Mouse (Mus musculus) forebrain, embryonic 16.5 days (tissue): ENCODE results near the gene Rerg. TPM values are rescaled to one million over a fixed set of nuclear protein-coding genes. Genes with fewer than 3 reads are reported as not detected.

ENCODE experiments used
- ATAC-seq: fragments of 200-750 bp; cut with Nextera tagmentation; 2 replicates; pipeline ENCODE4 v1.8.0; 2017; ENCODE audit warnings: mild to moderate bottlenecking, moderate library complexity
- H3K27ac ChIP-seq: fragments of 300-500 bp; sonication (generic); 2 replicates; pipeline ENCODE4 v1.5.1; 2014; ENCODE audit warnings: low read length, control low read depth
- H3K27me3 ChIP-seq: fragments of 300-500 bp; sonication (generic); replicated peaks from 2 replicates; pipeline ENCODE4 v1.6.1; 2014; ENCODE audit warnings: low read length; ENCODE audit not compliant: control insufficient read depth, insufficient read depth
- H3K36me3 ChIP-seq: fragments of 300-500 bp; sonication (generic); 2 replicates; pipeline ENCODE4 v1.6.1; 2014; ENCODE audit not compliant: control insufficient read depth, insufficient read depth
- H3K4me1 ChIP-seq: fragments of 300-500 bp; sonication (generic); replicated peaks from 2 replicates; pipeline ENCODE4 v1.6.1; 2014; ENCODE audit warnings: low read length; ENCODE audit not compliant: control insufficient read depth, insufficient read depth
- H3K4me2 ChIP-seq: fragments of 300-500 bp; sonication (generic); 2 replicates; pipeline ENCODE4 v1.6.1; 2014; ENCODE audit warnings: mild to moderate bottlenecking, low read length, control low read depth
- H3K4me3 ChIP-seq: fragments of 300-500 bp; sonication (generic); replicated peaks from 2 replicates; pipeline ENCODE4 v1.5.1; 2014; ENCODE audit warnings: mild to moderate bottlenecking, low read length, control low read depth
- H3K9ac ChIP-seq: fragments of 300-500 bp; sonication (generic); replicated peaks from 2 replicates; pipeline ENCODE4 v1.6.1; 2014; ENCODE audit warnings: low read depth, low read length, control low read depth
- H3K9me3 ChIP-seq: fragments of 300-500 bp; sonication (generic); 2 replicates; pipeline ENCODE4 v1.6.1; 2016; ENCODE audit warnings: low read length; ENCODE audit not compliant: control insufficient read depth
- WGBS: fragments of 180-500 bp; shearing (Covaris S2); extraction: QIAGEN DNeasy Blood & Tissue Kit; methylation state at CpG from one replicate; pipeline ENCODE4 v1.1.7; 2014; 5-methylcytosine and 5-hydroxymethylcytosine counted together
- polyA plus RNA-seq: library from polyadenylated mRNA; unstranded; fragments of >200 nt; fragmentation: Nextera tagmentation; extraction: Ambion mirVana; gene quantifications from 2 replicates; pipeline ENCODE4 v1.2.1, GENCODE M21; 2015

Rerg gene
- polyA plus RNA-seq, 1 experiment from 2014 or later, result 7.2 TPM

DNA sequence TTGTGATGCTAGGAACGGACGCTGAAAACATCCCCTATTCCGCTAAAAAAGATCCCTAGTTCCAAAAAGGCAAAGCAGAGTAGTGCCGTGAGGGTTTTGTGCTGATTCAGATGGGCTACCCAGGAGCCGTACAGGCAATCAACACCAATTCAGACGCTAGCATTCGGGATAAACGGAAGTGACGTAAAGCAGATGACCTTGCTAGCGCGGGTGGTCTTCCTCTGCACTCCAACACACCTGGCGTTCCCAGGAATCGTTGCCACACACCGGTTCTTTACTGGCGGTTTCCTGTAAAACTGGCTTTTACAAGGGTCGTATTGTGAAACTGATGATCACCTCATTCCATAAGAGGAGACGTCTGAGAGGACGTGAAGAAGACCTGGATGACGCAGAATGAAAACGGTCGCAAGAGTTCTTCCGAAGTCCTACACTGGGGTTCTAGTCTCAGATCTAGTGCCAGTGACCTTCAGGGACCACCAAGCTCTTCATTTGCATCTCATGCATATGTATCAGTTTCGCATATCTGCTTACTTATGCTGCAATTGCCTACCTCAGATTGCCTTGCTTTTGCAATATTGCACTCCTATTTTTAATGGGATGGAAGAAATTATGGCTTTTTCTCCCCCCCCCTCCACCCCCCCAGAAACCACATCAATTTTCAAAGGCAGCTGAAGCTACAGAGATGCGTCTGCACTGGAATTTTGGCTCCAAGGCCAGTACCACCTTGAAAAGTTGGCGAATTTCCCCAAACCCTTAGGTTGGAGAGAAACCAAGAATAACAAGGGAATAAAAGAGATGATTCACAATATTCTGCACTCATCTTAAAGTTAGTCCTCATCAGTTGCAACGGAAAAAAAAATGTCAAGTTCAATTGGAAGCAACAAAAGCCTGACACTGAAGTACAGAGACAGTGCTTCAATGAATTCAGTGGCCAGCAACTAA is 14.8 kb downstream of the Rerg start:
- Histone ChIP-seq H3K9me3 (no peaks in the 10 kb centered on the region), H3K27me3 (no peaks in the 10 kb centered on the region), H3K27ac (no peak overlapping the region), H3K36me3 (no peaks in the 10 kb centered on the region), H3K4me1 (0 out of 2 replicates have a peak, but pooled peaks cover 6% of the 10 kb centered on the region), H3K4me3 (no peak overlapping the region), H3K9ac (no peak overlapping the region), H3K4me2 (no peak overlapping the region)
- WGBS, result 62% methylated on average over 26 of the region's 26 CpGs
- no peak for ATAC-seq

DNA sequence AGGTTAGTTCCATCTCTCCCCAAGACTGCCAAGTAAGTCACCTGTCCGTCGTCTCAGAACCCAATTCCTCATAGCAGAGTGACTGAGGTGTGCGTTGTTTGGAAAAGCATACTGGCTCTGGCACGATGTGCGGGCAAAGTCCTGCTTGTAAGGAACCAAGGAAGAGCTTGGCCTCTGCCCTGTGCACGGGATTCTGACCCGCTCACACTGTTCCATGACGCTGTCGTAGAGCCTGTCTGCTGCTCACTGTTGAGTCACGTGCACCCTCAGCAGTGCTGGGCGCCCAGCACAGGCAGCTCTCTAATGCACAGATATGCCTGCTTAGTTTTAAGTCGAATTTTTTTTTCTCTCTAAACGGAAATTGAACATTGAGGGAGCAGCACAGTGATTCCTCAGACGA is 17.3 kb downstream of the Rerg start:
- no peak overlapping the region for H3K27ac ChIP-seq
- no peaks in the 10 kb centered on the region for H3K4me1 ChIP-seq
- H3K9me3 ChIP-seq, result no peaks in the 10 kb centered on the region
- no peak overlapping the region for H3K4me2 ChIP-seq
- H3K4me3 ChIP-seq, result no peak overlapping the region
- H3K9ac ChIP-seq, result no peak overlapping the region
- WGBS, result 87% methylated on average over 14 of the region's 14 CpGs
- no peak for ATAC-seq
- no peaks in the 10 kb centered on the region for H3K36me3 ChIP-seq
- H3K27me3 ChIP-seq, result no peaks in the 10 kb centered on the region

DNA sequence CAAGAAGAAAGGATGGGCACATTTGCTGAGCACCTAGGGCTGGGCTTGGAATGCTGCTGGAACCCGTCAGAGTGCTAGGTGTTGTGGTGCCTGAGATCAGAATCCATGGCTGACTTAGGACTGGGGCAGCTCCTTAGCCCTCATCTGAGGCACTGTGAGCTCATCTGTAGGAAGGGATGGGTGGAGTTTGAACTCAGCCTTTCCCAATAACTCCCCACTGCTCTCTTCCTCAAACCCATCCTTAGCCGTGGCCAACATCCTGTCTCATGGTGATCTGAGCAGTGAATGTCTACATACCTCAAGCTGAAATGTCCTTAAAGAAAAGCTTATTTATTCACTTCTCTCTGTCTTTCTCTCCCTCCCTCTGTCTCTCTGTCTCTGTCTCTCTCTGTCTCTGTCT is 19.3 kb downstream of the Rerg start:
- Histone ChIP-seq H3K9me3 (no peaks in the 10 kb centered on the region), H3K9ac (no peak overlapping the region), H3K4me1 (no peaks in the 10 kb centered on the region), H3K36me3 (no peaks in the 10 kb centered on the region), H3K4me3 (no peak overlapping the region), H3K27me3 (no peaks in the 10 kb centered on the region), H3K4me2 (no peak overlapping the region), H3K27ac (no peak overlapping the region)
- no peak for ATAC-seq
- 91% methylated on average over 2 of the region's 2 CpGs for WGBS

DNA sequence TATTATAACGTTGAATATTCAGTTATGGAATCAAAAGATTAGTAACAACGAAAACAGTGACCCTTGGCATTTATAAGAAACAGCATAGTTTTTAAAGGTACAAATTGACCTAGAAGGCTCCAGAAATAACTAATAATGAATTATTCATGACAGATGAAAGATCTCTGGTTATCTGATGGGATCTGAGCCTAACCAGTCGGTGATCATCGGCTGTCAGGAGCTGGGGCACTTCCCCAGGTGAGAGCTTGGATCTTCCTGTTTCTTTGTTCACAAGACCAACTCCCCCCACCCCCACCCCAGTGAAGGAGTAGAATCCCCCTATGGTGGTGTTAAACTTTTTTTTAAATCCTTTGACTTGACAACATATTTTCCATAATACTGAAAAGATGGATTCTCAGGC is 20.5 kb downstream of the Rerg start:
- Histone ChIP-seq H3K9me3 (no peaks in the 10 kb centered on the region), H3K4me3 (no peak overlapping the region), H3K4me2 (no peak overlapping the region), H3K36me3 (no peaks in the 10 kb centered on the region), H3K4me1 (0 out of 2 replicates have a peak, but pooled peaks cover 2% of the 10 kb centered on the region), H3K27me3 (no peaks in the 10 kb centered on the region), H3K9ac (no peak overlapping the region), H3K27ac (no peak overlapping the region)
- ATAC-seq, result no peak
- 89% methylated on average over 4 of the region's 4 CpGs for WGBS

DNA sequence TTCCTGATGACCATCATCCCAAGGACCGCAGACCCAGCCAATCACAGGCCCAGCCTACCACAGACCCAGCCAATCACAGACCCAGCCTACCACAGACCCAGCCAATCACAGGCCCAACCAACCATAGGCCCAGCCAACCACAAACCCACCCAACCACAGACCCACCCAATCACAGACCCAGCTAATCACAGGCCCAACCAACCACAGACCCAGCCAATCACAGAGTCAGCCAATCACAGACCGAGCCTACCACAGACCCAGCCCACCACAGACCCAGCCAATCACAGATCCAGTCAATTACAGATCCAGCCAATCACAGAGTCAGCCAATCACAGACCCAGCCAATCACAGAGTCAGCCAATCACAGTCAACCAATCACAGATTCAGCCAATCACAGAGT is 23.4 kb downstream of the Rerg start:
- no peak for ATAC-seq
- H3K9me3 ChIP-seq, result no peaks in the 10 kb centered on the region
- H3K4me3 ChIP-seq, result no peak overlapping the region
- H3K4me1 ChIP-seq, result peaks cover 2% of the 10 kb centered on the region; the same call in 1 of the 2 replicates
- H3K36me3 ChIP-seq, result no peaks in the 10 kb centered on the region
- no peaks in the 10 kb centered on the region; the same call in 1 of the 2 replicates for H3K27me3 ChIP-seq
- no peak overlapping the region for H3K4me2 ChIP-seq
- 100% methylated on average over 2 of the region's 2 CpGs for WGBS
- no peak overlapping the region for H3K9ac ChIP-seq
- H3K27ac ChIP-seq, result no peak overlapping the region

DNA sequence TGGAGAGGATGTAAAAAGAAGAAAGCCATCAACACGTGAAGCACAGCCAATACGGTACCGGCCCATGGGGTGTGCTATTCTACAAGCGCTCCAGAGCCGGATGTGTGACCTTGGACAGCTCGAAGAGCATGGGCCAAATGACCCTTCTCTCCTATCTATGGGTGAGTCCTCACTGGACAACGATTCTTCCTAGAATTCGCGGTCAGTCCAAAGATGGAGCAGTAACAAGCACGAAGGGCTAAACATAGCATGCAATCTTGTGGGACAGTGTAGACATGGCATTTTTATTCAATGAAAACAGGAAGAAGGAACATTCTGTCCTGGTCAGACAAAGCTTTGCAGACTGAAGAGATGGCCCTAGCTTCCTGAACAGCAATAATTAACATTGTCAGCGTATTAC is 24.7 kb downstream of the Rerg start:
- WGBS, result 94% methylated on average over 11 of the region's 11 CpGs
- no peak for ATAC-seq
- Histone ChIP-seq H3K9me3 (no peaks in the 10 kb centered on the region), H3K9ac (no peak overlapping the region), H3K4me1 (peaks cover 2% of the 10 kb centered on the region; the same call in 1 of the 2 replicates), H3K4me2 (no peak overlapping the region), H3K36me3 (no peaks in the 10 kb centered on the region), H3K4me3 (no peak overlapping the region), H3K27me3 (no peaks in the 10 kb centered on the region; the same call in 1 of the 2 replicates), H3K27ac (no peak overlapping the region)

DNA sequence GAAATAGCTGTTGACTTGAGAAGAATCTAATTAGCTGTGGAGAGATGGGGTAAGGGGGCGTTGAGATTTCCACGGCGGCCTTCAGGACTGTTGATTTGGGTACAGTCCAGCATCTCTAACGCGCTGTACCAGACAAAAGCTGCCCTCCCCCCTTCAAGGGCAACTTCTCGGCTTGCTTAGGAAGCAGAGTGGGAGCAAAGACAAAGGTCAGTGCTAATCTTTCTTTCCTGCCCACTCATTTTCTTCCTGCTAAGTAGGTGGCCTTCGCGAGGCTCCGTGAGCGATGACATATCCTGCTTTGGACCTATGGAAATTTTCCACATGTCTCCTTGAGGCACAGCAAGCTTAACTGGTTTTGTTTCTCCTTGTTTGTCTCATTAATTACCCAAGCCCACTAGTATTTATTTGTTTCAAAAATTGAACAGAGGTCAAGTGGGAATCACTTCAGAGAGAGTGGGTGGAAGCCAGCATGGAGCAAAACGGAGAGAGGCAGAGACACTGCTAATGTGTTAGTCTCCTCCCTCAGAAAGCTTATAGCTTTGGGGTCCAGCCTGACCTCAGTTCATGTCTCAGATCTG is 25.2 kb downstream of the Rerg start:
- ATAC-seq, result no peak
- no peak overlapping the region for H3K9ac ChIP-seq
- WGBS, result 34% methylated on average over 11 of the region's 11 CpGs

DNA sequence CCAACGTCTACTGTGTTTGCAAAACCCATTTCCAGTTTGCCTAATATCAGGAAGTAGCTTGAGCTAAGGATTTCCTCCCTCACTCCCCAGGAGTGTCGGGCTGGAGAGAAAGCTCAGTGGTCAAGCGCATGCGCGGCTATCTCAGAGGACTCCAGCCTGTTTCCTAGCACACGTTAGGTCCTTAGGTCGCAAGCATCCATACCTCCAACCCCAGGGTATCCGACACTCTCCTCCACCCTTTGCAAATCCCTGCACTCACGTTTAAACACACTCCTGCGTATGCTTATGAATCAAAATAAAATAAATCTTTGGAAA is 25.8 kb downstream of the Rerg start:
- WGBS, result 90% methylated on average over 10 of the region's 10 CpGs
- no peaks in the 10 kb centered on the region; the same call in 1 of the 2 replicates for H3K27me3 ChIP-seq
- no peak overlapping the region for H3K4me2 ChIP-seq
- peaks cover 2% of the 10 kb centered on the region; the same call in 1 of the 2 replicates for H3K4me1 ChIP-seq
- H3K9ac ChIP-seq, result no peak overlapping the region
- H3K27ac ChIP-seq, result no peak overlapping the region
- ATAC-seq, result no peak
- H3K4me3 ChIP-seq, result no peak overlapping the region
- H3K36me3 ChIP-seq, result no peaks in the 10 kb centered on the region
- no peaks in the 10 kb centered on the region for H3K9me3 ChIP-seq

More for the DNA sequence above, 25.2 kb downstream of the Rerg start:
- H3K36me3 ChIP-seq, result no peaks in the 10 kb centered on the region
- H3K27me3 ChIP-seq, result no peaks in the 10 kb centered on the region; the same call in 1 of the 2 replicates
- H3K9me3 ChIP-seq, result no peaks in the 10 kb centered on the region
- peaks cover 2% of the 10 kb centered on the region; the same call in 1 of the 2 replicates for H3K4me1 ChIP-seq
- no peak overlapping the region for H3K27ac ChIP-seq
- H3K4me3 ChIP-seq, result no peak overlapping the region
- no peak overlapping the region for H3K4me2 ChIP-seq

DNA sequence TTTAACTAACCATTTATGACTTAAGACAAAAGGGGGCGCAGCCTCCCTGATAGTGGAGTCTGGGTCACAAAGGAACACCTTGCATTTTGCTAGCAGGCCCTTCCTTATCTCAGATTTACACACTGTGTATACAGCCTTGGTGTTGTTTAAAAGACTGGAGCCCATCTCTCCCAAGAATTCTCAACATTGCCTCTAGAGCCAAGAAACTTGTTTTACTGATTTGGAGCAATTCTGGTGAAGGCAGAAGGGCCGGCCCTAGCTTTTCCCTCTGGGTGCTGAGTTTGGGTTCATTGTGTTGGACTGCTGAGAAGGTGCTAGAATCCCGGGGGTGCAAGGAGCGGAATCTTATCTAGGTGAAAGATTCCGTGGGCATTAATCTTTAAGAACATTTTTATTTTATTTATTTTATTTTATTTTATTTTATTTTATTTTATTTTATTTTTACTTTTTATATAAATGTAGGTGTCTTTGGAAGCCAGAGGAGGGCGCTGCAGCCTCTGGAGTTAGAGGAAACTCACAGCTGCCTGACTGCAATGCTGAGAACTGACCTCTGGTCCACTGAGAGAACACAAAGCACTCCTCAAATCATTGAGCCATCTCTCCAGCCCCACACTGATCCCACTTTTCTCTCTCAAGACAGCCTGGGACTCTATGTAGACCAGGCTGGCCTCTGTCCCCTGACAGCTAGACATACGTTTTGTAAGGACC is 26.3 kb downstream of the Rerg start:
- ATAC-seq, result no peak
- Histone ChIP-seq H3K27ac (no peak overlapping the region), H3K9ac (no peak overlapping the region), H3K9me3 (no peaks in the 10 kb centered on the region), H3K27me3 (no peaks in the 10 kb centered on the region; the same call in 1 of the 2 replicates), H3K36me3 (no peaks in the 10 kb centered on the region), H3K4me1 (peaks cover 2% of the 10 kb centered on the region; the same call in 1 of the 2 replicates), H3K4me3 (no peak overlapping the region), H3K4me2 (no peak overlapping the region)
- 87% methylated on average over 7 of the region's 7 CpGs for WGBS
